Mouse (Mus musculus) forebrain, postnatal 0 days (tissue): ENCODE data around the gene Rfx8. TPM values are rescaled to one million over a fixed set of nuclear protein-coding genes. Genes with fewer than 3 reads are reported as not detected.

ENCODE experiments used
- ATAC-seq: fragments of 200-750 bp; cut with Nextera tagmentation; 2 replicates; pipeline ENCODE4 v1.8.0; 2017; ENCODE audit warnings: mild to moderate bottlenecking, moderate library complexity
- DNase-seq: peaks from one replicate; pipeline ENCODE4 v3.0.0-alpha.2; 2015
- H3K27ac ChIP-seq: fragments of 300-500 bp; sonication (generic); 2 replicates; pipeline ENCODE4 v1.5.1; 2014; ENCODE audit warnings: low read depth, mild to moderate bottlenecking, antibody characterized with exemption, low read length, moderate library complexity, mixed read lengths
- H3K27me3 ChIP-seq: fragments of 300-500 bp; sonication (generic); 2 replicates; pipeline ENCODE4 v1.6.1; 2014; ENCODE audit warnings: mild to moderate bottlenecking, low read length, mixed read lengths; ENCODE audit not compliant: insufficient read depth
- H3K36me3 ChIP-seq: fragments of 300-500 bp; sonication (generic); 2 replicates; pipeline ENCODE4 v1.6.1; 2014; ENCODE audit warnings: mild to moderate bottlenecking, moderate library complexity; ENCODE audit not compliant: insufficient read depth
- H3K4me1 ChIP-seq: fragments of 300-500 bp; sonication (generic); 2 replicates; pipeline ENCODE4 v1.6.1; 2014; ENCODE audit warnings: antibody characterized with exemption; ENCODE audit not compliant: insufficient read depth
- H3K4me2 ChIP-seq: fragments of 300-500 bp; sonication (generic); 2 replicates; pipeline ENCODE4 v1.6.1; 2014; ENCODE audit warnings: low read depth, mild to moderate bottlenecking, moderate library complexity
- H3K4me3 ChIP-seq: fragments of 300-500 bp; sonication (generic); 2 replicates; pipeline ENCODE4 v1.5.1; 2014; ENCODE audit warnings: low read depth, low read length, mixed read lengths
- H3K9ac ChIP-seq: fragments of 300-500 bp; sonication (generic); 2 replicates; pipeline ENCODE4 v1.6.1; 2014; ENCODE audit warnings: mild to moderate bottlenecking
- H3K9me3 ChIP-seq: fragments of 300-500 bp; sonication (generic); 2 replicates; pipeline ENCODE4 v1.6.1; 2016; ENCODE audit warnings: low read length
- CTCF ChIP-seq: sonication (generic); IDR thresholded peaks from 2 replicates; pipeline ENCODE4 v1.5.1; 2016; ENCODE audit warnings: antibody characterized with exemption, control low read depth, low read depth
- WGBS: fragments of 180-500 bp; shearing (Covaris S2); extraction: QIAGEN DNeasy Blood & Tissue Kit; methylation state at CpG from one replicate; pipeline ENCODE4 v1.1.7; 2014; 5-methylcytosine and 5-hydroxymethylcytosine counted together
- polyA plus RNA-seq: library from polyadenylated mRNA; unstranded; fragments of >200 nt; fragmentation: Nextera tagmentation; extraction: Ambion mirVana; gene quantifications from 2 replicates; pipeline ENCODE4 v1.2.1, GENCODE M21; 2015
- total RNA-seq: library from RNA; depleted of rRNA; stranded (reverse); fragments of >200 nt; gene quantifications from 2 replicates; pipeline ENCODE4 v1.2.3, GENCODE M21; 2014; rRNA removed

The Rfx8 gene
- total and polyA plus RNA-seq, 2 experiments from 2014 or later = 0.22 to 0.52 TPM

- Histone ChIP-seq H3K27me3 (no peaks in the 10 kb centered on the region), H3K36me3 (no peaks in the 10 kb centered on the region), H3K27ac (no peak overlapping the region), H3K4me3 (no peak overlapping the region), H3K9ac (no peak overlapping the region), H3K4me1 (no peaks in the 10 kb centered on the region), H3K9me3 (no peaks in the 10 kb centered on the region), H3K4me2 (no peak overlapping the region)
- no peak for DNase-seq
- ATAC-seq = peak; percentile 43
- WGBS = 9% methylated on average over 5 of the region's 5 CpGs
- TF ChIP-seq CTCF = no peak
Observed at GRCm38 (mm10) chr1:39636660-39637059, 84.1 kb downstream of the Rfx8 start.

- Histone ChIP-seq H3K4me3 (no peak overlapping the region), H3K27ac (no peak overlapping the region), H3K9me3 (no peaks in the 10 kb centered on the region), H3K9ac (no peak overlapping the region), H3K27me3 (no peaks in the 10 kb centered on the region), H3K4me1 (no peaks in the 10 kb centered on the region), H3K36me3 (no peaks in the 10 kb centered on the region), H3K4me2 (no peak overlapping the region)
- WGBS = 17% methylated on average over 5 of the region's 5 CpGs
- no peak for TF ChIP-seq CTCF
- ATAC-seq (no peak), DNase-seq (no peak)
Observed at GRCm38 (mm10) chr1:39636196-39636595, 84.6 kb downstream of the Rfx8 start.

- Histone ChIP-seq H3K36me3 (no peaks in the 10 kb centered on the region), H3K27ac (no peak overlapping the region), H3K9me3 (no peaks in the 10 kb centered on the region), H3K27me3 (no peaks in the 10 kb centered on the region), H3K4me1 (no peaks in the 10 kb centered on the region), H3K4me2 (no peak overlapping the region), H3K9ac (no peak overlapping the region), H3K4me3 (no peak overlapping the region)
- no peak for DNase-seq
- no peak for ATAC-seq
- 85% methylated on average over 9 of the region's 9 CpGs for WGBS
- no peak for TF ChIP-seq CTCF
Observed at GRCm38 (mm10) chr1:39628606-39629005, 92.2 kb downstream of the Rfx8 start.

- Histone ChIP-seq H3K27ac (no peak overlapping the region), H3K9me3 (no peaks in the 10 kb centered on the region), H3K4me2 (no peak overlapping the region), H3K4me1 (no peaks in the 10 kb centered on the region), H3K9ac (no peak overlapping the region), H3K27me3 (no peaks in the 10 kb centered on the region), H3K4me3 (no peak overlapping the region), H3K36me3 (no peaks in the 10 kb centered on the region)
- WGBS = 63% methylated on average over 3 of the region's 3 CpGs
- no peak for TF ChIP-seq CTCF
- ATAC-seq = no peak
- no peak for DNase-seq
Observed at GRCm38 (mm10) chr1:39625491-39625890, 95.3 kb downstream of the Rfx8 start.

DNA sequence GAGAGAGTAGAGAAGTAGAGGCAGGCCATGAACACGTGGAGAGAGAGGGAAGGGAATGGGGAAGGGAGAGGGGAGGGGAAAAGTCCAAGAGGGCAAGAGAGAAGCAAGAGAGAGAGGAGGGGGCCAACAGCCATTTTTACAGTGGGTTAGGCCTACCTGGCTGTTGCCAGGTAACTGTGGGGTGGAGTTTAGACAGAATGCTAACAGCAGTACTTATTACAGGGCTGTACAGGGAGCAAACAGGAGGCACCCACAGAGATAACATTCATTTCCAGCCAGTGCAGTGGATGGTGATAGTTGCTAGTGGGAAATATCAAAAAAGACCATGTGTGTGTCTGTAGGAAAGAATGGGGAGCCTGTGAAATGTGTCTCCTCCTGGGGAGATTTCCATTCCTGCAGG is 97.1 kb downstream of the Rfx8 start:
- TF ChIP-seq CTCF = no peak
- H3K4me3 ChIP-seq = no peak overlapping the region
- no peak overlapping the region for H3K27ac ChIP-seq
- H3K9ac ChIP-seq = no peak overlapping the region
- H3K4me2 ChIP-seq = no peak overlapping the region
- no peaks in the 10 kb centered on the region for H3K9me3 ChIP-seq
- no peaks in the 10 kb centered on the region for H3K27me3 ChIP-seq
- no peak for ATAC-seq
- H3K4me1 ChIP-seq = no peaks in the 10 kb centered on the region
- H3K36me3 ChIP-seq = no peaks in the 10 kb centered on the region
- no peak for DNase-seq
- 50% methylated on average over 1 of the region's 1 CpGs for WGBS

GRCm38 (mm10) chr1:39623106-39623505 is 97.7 kb downstream of the Rfx8 start:
- Histone ChIP-seq H3K36me3 (no peaks in the 10 kb centered on the region), H3K4me2 (no peak overlapping the region), H3K4me1 (no peaks in the 10 kb centered on the region), H3K27ac (no peak overlapping the region), H3K27me3 (no peaks in the 10 kb centered on the region), H3K4me3 (no peak overlapping the region), H3K9ac (no peak overlapping the region), H3K9me3 (no peaks in the 10 kb centered on the region)
- TF ChIP-seq CTCF = no peak
- ATAC-seq (no peak), DNase-seq (no peak)
- 90% methylated on average over 5 of the region's 5 CpGs for WGBS

GRCm38 (mm10) chr1:39618524-39618923 is 102.3 kb downstream of the Rfx8 start:
- Histone ChIP-seq H3K4me2 (no peak overlapping the region), H3K4me1 (no peaks in the 10 kb centered on the region), H3K9me3 (no peaks in the 10 kb centered on the region), H3K36me3 (no peaks in the 10 kb centered on the region), H3K9ac (no peak overlapping the region), H3K4me3 (no peak overlapping the region), H3K27ac (no peak overlapping the region), H3K27me3 (no peaks in the 10 kb centered on the region)
- 23% methylated on average over 8 of the region's 8 CpGs for WGBS
- DNase-seq (no peak), ATAC-seq (no peak)
- no peak for TF ChIP-seq CTCF

GRCm38 (mm10) chr1:39615526-39615925 is 105.3 kb downstream of the Rfx8 start:
- Histone ChIP-seq H3K27me3 (no peaks in the 10 kb centered on the region), H3K4me3 (no peak overlapping the region), H3K9me3 (no peaks in the 10 kb centered on the region), H3K4me2 (no peak overlapping the region), H3K4me1 (no peaks in the 10 kb centered on the region), H3K9ac (no peak overlapping the region), H3K27ac (no peak overlapping the region), H3K36me3 (no peaks in the 10 kb centered on the region)
- WGBS = 74% methylated on average over 6 of the region's 6 CpGs
- DNase-seq (no peak), ATAC-seq (no peak)
- TF ChIP-seq CTCF = no peak

Other genes starting within 250 kb of the Rfx8 start
- 15.9 and 19.3 TPM in 2 replicates for gene Tbc1d8, start 242.2 kb downstream of the Rfx8 start, total RNA-seq
- 6.0 and 7.7 TPM in 2 replicates for gene Tbc1d8, start 242.2 kb downstream of the Rfx8 start, polyA plus RNA-seq
- gene Cnot11, start 186.0 kb downstream of the Rfx8 start, total RNA-seq = 27.9 and 38.8 TPM in 2 replicates
- gene Cnot11, start 186.0 kb downstream of the Rfx8 start, polyA plus RNA-seq = 11.1 and 11.2 TPM in 2 replicates
- gene Rnf149, start 143.6 kb downstream of the Rfx8 start, total RNA-seq = 27.5 and 29.5 TPM in 2 replicates
- 8.5 and 20.0 TPM in 2 replicates for gene Rnf149, start 143.6 kb downstream of the Rfx8 start, polyA plus RNA-seq
- gene Creg2, start 69.5 kb downstream of the Rfx8 start, total RNA-seq = 9.8 and 13.1 TPM in 2 replicates
- gene Creg2, start 69.5 kb downstream of the Rfx8 start, polyA plus RNA-seq = 2.8 and 6.9 TPM in 2 replicates
- not detected in 2 replicates for gene Gm3646, start 84.3 kb upstream of the Rfx8 start, total RNA-seq
- not detected in 2 replicates for gene Gm3646, start 84.3 kb upstream of the Rfx8 start, polyA plus RNA-seq
- 201 and 241 TPM in 2 replicates for gene Map4k4, start 179.9 kb upstream of the Rfx8 start, total RNA-seq
- 11.9 and 21.3 TPM in 2 replicates for gene Map4k4, start 179.9 kb upstream of the Rfx8 start, polyA plus RNA-seq